Mouse (Mus musculus) lung, postnatal 0 days (tissue): Measurements from ENCODE around the gene Pak4. TPM values are rescaled to one million over a fixed set of nuclear protein-coding genes. Genes with fewer than 3 reads are reported as not detected.

ENCODE experiments used
- ATAC-seq: fragments of 200-750 bp; cut with Nextera tagmentation; 2 replicates; pipeline ENCODE4 v1.8.0; 2017; ENCODE audit warnings: moderate library complexity
- DNase-seq: peaks from one replicate; pipeline ENCODE4 v3.0.0-alpha.2; 2016; ENCODE audit warnings: low spot score
- H3K27ac ChIP-seq: fragments of 300-500 bp; sonication (generic); 2 replicates; pipeline ENCODE4 v1.5.1; 2014; ENCODE audit warnings: antibody characterized with exemption, mild to moderate bottlenecking, low read length, mixed read lengths
- H3K27me3 ChIP-seq: fragments of 300-500 bp; sonication (generic); replicated peaks from 2 replicates; pipeline ENCODE4 v1.6.1; 2014; ENCODE audit warnings: low read length, mixed read lengths; ENCODE audit not compliant: insufficient read depth
- H3K36me3 ChIP-seq: fragments of 300-500 bp; sonication (generic); 2 replicates; pipeline ENCODE4 v1.6.1; 2014; ENCODE audit warnings: low read length, mixed read lengths; ENCODE audit not compliant: insufficient read depth
- H3K4me1 ChIP-seq: fragments of 300-500 bp; sonication (generic); 2 replicates; pipeline ENCODE4 v1.6.1; 2014; ENCODE audit warnings: antibody characterized with exemption, low read depth, low read length, mixed read lengths; ENCODE audit not compliant: insufficient read depth
- H3K4me2 ChIP-seq: fragments of 300-500 bp; sonication (generic); replicated peaks from 2 replicates; pipeline ENCODE4 v1.6.1; 2014; ENCODE audit warnings: low read depth, mild to moderate bottlenecking, low read length, moderate library complexity, mixed read lengths
- H3K4me3 ChIP-seq: fragments of 300-500 bp; sonication (generic); 2 replicates; pipeline ENCODE4 v1.5.1; 2014; ENCODE audit warnings: low read depth, low read length
- H3K9ac ChIP-seq: fragments of 300-500 bp; sonication (generic); replicated peaks from 2 replicates; pipeline ENCODE4 v1.6.1; 2014; ENCODE audit warnings: low read depth, mild to moderate bottlenecking
- H3K9me3 ChIP-seq: fragments of 300-500 bp; sonication (generic); 2 replicates; pipeline ENCODE4 v1.6.1; 2016; ENCODE audit warnings: low read length, mixed read lengths
- CTCF ChIP-seq: IDR thresholded peaks from 2 replicates; pipeline ENCODE4 v1.5.1; 2016; ENCODE audit warnings: antibody characterized with exemption, mild to moderate bottlenecking
- EP300 ChIP-seq: IDR thresholded peaks from 2 replicates; pipeline ENCODE4 v1.6.1; 2016; ENCODE audit warnings: antibody characterized with exemption, mild to moderate bottlenecking, control low read depth
- WGBS: fragments of 180-500 bp; shearing (Covaris S2); extraction: QIAGEN DNeasy Blood & Tissue Kit; methylation state at CpG from one replicate; pipeline ENCODE4 v1.1.7; 2014; 5-methylcytosine and 5-hydroxymethylcytosine counted together
- polyA plus RNA-seq: library from polyadenylated mRNA; unstranded; fragments of >200 nt; fragmentation: Nextera tagmentation; extraction: Ambion mirVana; gene quantifications from 2 replicates; pipeline ENCODE4 v1.2.1, GENCODE M21; 2015

Gene Pak4
- polyA plus RNA-seq, 1 experiment from 2014 or later = 36.3 TPM

DNA sequence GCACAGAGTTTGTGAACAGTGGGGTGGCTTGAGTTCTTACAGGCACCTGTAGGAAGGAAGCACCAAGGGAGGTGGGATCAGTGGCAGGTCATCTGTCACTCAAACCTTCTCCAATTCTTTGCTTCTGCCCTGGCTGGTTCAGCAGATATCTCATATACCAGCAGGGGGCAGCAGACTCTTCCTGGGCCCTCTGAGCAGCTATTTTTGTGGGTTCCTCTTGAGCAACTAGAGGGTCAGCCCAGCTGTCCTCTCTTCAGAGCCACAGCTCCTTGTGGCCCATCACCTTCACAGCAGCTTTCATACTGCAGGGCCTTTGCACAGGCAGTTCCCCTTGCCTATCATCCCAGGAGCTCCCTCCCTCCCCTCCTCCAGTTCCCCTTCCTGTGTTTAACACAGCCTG is 29.7 kb downstream of the Pak4 start:
- Histone ChIP-seq H3K9ac (no peak overlapping the region), H3K27me3 (no peaks in the 10 kb centered on the region), H3K9me3 (no peaks in the 10 kb centered on the region), H3K4me2 (no peak overlapping the region), H3K27ac (no peak overlapping the region), H3K4me1 (peaks cover 41% of the 10 kb centered on the region), H3K36me3 (peaks cover 39% of the 10 kb centered on the region), H3K4me3 (no peak overlapping the region)
- TF ChIP-seq CTCF (peak; percentile 87), EP300 (no peak)
- DNase-seq (peak; percentile 86), ATAC-seq (no peak)

DNA sequence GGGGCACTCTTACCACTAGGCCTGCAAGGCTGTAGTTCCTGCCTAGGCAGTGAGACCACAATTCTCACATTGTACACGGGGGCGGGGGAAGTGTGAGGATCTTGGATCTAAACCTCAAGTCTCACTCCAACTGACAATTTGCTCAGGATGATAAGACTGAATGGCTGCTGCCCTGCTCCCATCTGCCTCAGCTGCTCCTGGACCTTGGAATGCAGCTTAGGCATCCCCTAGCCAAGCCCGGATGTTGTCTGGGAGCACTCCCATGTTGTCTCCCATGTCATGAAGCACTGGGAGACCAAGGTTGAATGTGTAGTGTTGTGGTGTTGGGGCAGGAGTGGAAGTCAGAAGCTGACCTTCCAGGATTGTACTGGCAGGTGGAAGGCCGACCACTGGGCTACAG is 30.4 kb downstream of the Pak4 start:
- DNase-seq (no peak), ATAC-seq (no peak)
- WGBS = 82% methylated on average over 4 of the region's 4 CpGs
- Histone ChIP-seq H3K27me3 (no peaks in the 10 kb centered on the region), H3K4me2 (no peak overlapping the region), H3K4me1 (peaks cover 34% of the 10 kb centered on the region), H3K27ac (no peak overlapping the region), H3K9me3 (no peaks in the 10 kb centered on the region), H3K4me3 (no peak overlapping the region), H3K36me3 (peaks cover 44% of the 10 kb centered on the region), H3K9ac (no peak overlapping the region)
- TF ChIP-seq EP300 (no peak), CTCF (no peak)

DNA sequence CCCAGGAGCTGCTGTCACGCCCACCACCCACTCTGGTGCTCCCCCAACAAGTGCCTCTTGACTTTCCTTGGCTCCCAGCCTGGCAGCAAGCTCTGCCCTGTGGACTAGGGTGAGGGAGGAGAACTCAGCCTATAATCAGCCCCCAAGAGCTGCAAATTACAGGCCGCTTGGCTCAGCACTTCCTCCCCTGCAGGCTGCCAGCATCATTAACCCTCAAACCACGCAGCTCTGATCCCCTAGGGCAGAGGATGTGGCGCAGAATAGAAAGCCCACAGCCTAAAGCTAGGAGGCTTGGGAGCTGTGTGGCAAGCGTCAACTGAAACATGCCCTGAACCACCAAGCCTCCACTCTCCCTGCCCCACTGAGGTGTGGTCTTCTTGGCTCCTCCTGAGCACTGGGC is 32.6 kb downstream of the Pak4 start:
- no peak for ATAC-seq
- Histone ChIP-seq H3K36me3 (peaks cover 49% of the 10 kb centered on the region), H3K9me3 (no peaks in the 10 kb centered on the region), H3K27me3 (no peaks in the 10 kb centered on the region), H3K27ac (no peak overlapping the region), H3K4me3 (no peak overlapping the region), H3K9ac (no peak overlapping the region), H3K4me1 (peaks cover 18% of the 10 kb centered on the region; the same call in 1 of the 2 replicates), H3K4me2 (no peak overlapping the region)
- no peak for DNase-seq
- WGBS = 74% methylated on average over 5 of the region's 5 CpGs
- TF ChIP-seq CTCF = no peak
- no peak for TF ChIP-seq EP300

DNA sequence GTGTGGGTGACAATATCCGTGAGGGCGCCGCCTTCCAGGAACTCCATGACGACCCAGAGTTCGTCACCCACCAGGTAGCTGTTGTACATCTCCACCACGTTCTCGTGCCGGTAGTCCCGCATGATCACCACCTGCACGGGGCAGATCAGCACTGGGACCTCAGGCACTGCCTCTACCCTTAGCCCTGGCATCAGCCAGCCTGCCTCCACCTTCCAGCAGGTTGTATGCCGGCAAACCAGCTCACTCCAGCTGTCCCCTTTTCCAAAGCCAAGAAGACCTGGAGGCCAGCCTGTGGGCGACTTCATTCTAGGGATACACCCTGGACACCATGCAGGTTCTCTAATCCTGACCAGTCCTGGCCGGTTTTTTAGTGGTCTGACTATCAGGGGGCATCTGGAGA is 35.0 kb downstream of the Pak4 start:
- Histone ChIP-seq H3K4me2 (no peak overlapping the region), H3K9ac (no peak overlapping the region), H3K9me3 (no peaks in the 10 kb centered on the region), H3K27ac (no peak overlapping the region), H3K4me1 (no peaks in the 10 kb centered on the region), H3K4me3 (no peak overlapping the region), H3K36me3 (peaks cover 55% of the 10 kb centered on the region), H3K27me3 (no peaks in the 10 kb centered on the region)
- TF ChIP-seq EP300 = no peak
- no peak for TF ChIP-seq CTCF
- ATAC-seq (no peak), DNase-seq (no peak)
- 94% methylated on average over 13 of the region's 13 CpGs for WGBS

DNA sequence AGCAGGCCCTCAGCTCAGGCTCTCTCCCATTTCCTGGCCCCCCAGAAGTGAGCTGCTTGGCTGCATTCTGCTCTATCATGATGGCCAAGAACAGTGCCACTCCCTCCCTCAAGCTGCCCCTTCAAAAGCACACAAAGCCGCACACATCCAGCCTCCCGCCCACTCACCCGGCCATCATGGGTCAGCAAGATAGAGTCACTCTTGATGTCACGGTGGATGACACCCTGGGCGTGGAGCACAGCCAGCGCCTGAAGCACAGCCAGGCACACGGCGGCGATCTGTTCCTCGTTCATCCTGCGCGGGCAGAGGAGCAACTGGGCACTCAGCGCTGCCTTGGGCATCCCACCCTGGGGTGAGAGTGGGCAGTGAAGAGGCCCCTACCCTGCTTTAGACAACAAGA is 35.6 kb downstream of the Pak4 start:
- Histone ChIP-seq H3K36me3 (peaks cover 50% of the 10 kb centered on the region), H3K9ac (no peak overlapping the region), H3K4me3 (no peak overlapping the region), H3K27me3 (no peaks in the 10 kb centered on the region), H3K4me1 (no peaks in the 10 kb centered on the region), H3K9me3 (no peaks in the 10 kb centered on the region), H3K4me2 (no peak overlapping the region), H3K27ac (no peak overlapping the region)
- 87% methylated on average over 13 of the region's 13 CpGs for WGBS
- TF ChIP-seq EP300 (no peak), CTCF (no peak)
- no peak for DNase-seq
- no peak for ATAC-seq

DNA sequence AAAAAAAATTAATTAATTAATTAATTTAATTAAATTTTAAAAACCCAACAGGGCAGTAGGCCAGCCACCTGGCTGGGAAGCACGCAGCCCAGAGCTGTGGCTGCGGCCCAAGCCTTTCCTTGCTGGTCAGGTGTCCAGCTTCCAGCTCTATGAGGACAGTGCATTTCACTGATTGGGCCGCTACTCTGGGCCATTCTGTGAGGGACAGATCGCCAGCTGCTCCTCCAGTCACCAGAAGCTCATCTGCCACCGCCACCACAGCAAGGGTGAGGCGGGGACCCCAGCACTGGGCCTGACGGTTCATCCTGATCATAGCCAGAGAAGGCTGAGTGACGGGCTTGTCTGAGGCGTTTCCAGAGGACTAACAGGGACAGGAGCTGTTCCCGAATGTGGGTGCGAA is 36.0 kb downstream of the Pak4 start:
- H3K27me3 ChIP-seq = no peaks in the 10 kb centered on the region
- TF ChIP-seq EP300 = no peak
- TF ChIP-seq CTCF = no peak
- no peak overlapping the region for H3K9ac ChIP-seq
- no peak overlapping the region for H3K4me2 ChIP-seq
- H3K9me3 ChIP-seq = no peaks in the 10 kb centered on the region
- H3K36me3 ChIP-seq = peaks cover 47% of the 10 kb centered on the region
- ATAC-seq (no peak), DNase-seq (no peak)
- no peak overlapping the region for H3K4me3 ChIP-seq
- 0 out of 2 replicates have a peak, but pooled peaks cover under 1% of the 10 kb centered on the region for H3K4me1 ChIP-seq
- H3K27ac ChIP-seq = no peak overlapping the region
- 93% methylated on average over 11 of the region's 11 CpGs for WGBS

DNA sequence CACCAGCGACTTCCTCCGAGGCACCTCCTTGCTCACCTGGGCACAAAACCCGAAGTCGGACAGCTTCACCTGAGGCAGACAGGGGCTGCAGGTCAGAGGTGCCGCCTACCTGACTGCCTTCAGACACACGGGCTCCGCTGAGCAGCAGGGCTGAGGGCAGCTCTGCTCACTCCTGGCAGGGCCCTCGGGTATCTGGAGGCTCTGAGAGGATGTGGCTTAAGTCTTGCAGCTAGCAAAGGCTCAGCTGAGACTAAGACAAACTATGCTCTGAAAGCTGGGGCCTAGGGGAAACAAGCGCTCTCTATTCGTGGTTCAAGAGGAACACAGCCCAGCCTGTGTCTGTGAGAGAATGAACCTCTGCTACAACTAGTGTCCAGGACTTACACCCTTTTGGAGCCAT is 37.1 kb downstream of the Pak4 start:
- H3K9me3 ChIP-seq = no peaks in the 10 kb centered on the region
- no peak overlapping the region for H3K4me3 ChIP-seq
- H3K4me2 ChIP-seq = no peak overlapping the region
- TF ChIP-seq CTCF (no peak), EP300 (no peak)
- no peak for DNase-seq
- no peak overlapping the region for H3K27ac ChIP-seq
- WGBS = 93% methylated on average over 10 of the region's 10 CpGs
- no peaks in the 10 kb centered on the region for H3K27me3 ChIP-seq
- H3K36me3 ChIP-seq = peaks cover 39% of the 10 kb centered on the region
- 0 out of 2 replicates have a peak, but pooled peaks cover 2% of the 10 kb centered on the region for H3K4me1 ChIP-seq
- H3K9ac ChIP-seq = no peak overlapping the region
- no peak for ATAC-seq
